Mouse (Mus musculus) midbrain, embryonic 10.5 days (tissue): ENCODE measurements around the gene St3gal3. TPM values are rescaled to one million over a fixed set of nuclear protein-coding genes. Genes with fewer than 3 reads are reported as not detected.

ENCODE experiments used
- DNase-seq: peaks from one replicate; pipeline ENCODE4 v3.0.0-alpha.2; 2017; ENCODE audit warnings: low spot score
- H3K27ac ChIP-seq: fragments of 300-500 bp; sonication (generic); replicated peaks from 2 replicates; pipeline ENCODE4 v1.5.1; 2016; ENCODE audit warnings: mild to moderate bottlenecking
- H3K27me3 ChIP-seq: fragments of 300-500 bp; sonication (generic); 2 replicates; pipeline ENCODE4 v1.6.1; 2016; ENCODE audit warnings: low read depth, mild to moderate bottlenecking; ENCODE audit not compliant: poor library complexity, severe bottlenecking
- H3K36me3 ChIP-seq: fragments of 300-500 bp; sonication (generic); 2 replicates; pipeline ENCODE4 v1.6.1; 2016; ENCODE audit warnings: mild to moderate bottlenecking, moderate library complexity
- H3K4me1 ChIP-seq: fragments of 300-500 bp; sonication (generic); 2 replicates; pipeline ENCODE4 v1.6.1; 2016
- H3K4me3 ChIP-seq: fragments of 300-500 bp; sonication (generic); 2 replicates; pipeline ENCODE4 v1.5.1; 2016; ENCODE audit warnings: mild to moderate bottlenecking, moderate library complexity
- H3K9me3 ChIP-seq: fragments of 300-500 bp; sonication (generic); replicated peaks from 2 replicates; pipeline ENCODE4 v1.6.1; 2016; ENCODE audit warnings: mild to moderate bottlenecking
- WGBS: fragments of 180-500 bp; shearing (Covaris S2); methylation state at CpG from one replicate; pipeline ENCODE4 v1.1.7; 2016; 5-methylcytosine and 5-hydroxymethylcytosine counted together
- polyA plus RNA-seq: library from polyadenylated mRNA; unstranded; fragments of >200 nt; fragmentation: Nextera tagmentation; extraction: Ambion mirVana; gene quantifications from 2 replicates; pipeline ENCODE4 v1.2.1, GENCODE M21; 2016

Gene St3gal3
- polyA plus RNA-seq, 1 experiment from 2014 or later: 7.3 TPM

DNA sequence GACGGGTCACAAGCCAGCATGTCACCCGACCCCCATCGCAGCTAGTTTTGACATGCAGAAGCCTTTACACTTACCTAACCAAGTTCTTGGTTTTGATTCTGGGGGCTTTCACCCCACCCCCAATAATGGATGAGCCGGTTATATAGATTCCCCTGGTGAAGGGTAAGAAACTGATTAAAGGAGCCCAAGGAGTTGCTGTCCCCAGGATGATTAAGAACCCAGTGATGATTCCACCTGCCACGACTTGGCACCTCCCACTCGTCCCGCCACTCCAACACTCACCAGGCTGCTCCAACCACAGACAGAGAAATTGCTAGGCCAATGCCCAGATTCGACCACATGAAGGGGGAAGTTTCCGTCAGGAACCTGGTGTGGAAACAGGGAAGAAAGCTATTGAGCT is 248.7 kb downstream of the St3gal3 start:
- 0 out of 2 replicates have a peak, but pooled peaks cover 8% of the 10 kb centered on the region for H3K27me3 ChIP-seq
- peaks cover 64% of the 10 kb centered on the region for H3K4me1 ChIP-seq
- no peak for DNase-seq
- no peaks in the 10 kb centered on the region for H3K9me3 ChIP-seq
- H3K27ac ChIP-seq: no peak overlapping the region
- peaks cover 46% of the 10 kb centered on the region for H3K36me3 ChIP-seq
- H3K4me3 ChIP-seq: peak overlapping the region; percentile 95
- WGBS: 87% methylated on average over 9 of the region's 9 CpGs

DNA sequence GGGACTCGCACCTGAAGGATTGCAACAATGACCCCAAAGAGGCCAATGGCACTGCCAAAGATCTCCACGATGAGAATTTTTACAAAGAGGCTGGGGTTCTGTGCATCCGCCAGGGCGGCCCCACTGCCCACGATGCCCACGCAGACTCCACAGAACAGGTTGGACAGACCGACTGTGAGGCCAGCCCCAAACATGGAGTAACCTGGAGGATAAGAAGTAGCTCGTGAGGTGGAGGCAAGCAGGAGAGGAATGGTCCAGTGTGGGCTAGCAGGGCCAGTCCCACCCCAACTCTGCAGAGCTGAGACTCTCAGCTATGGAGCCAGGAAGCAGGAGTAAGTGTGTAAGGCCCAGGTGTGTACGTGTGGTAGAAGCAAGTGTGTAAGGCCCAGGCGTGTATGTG is 249.6 kb downstream of the St3gal3 start:
- 0 out of 2 replicates have a peak overlapping the region, but pooled peaks have one; percentile 95 for H3K4me3 ChIP-seq
- peaks cover 65% of the 10 kb centered on the region for H3K4me1 ChIP-seq
- 94% methylated on average over 10 of the region's 10 CpGs for WGBS
- 0 out of 2 replicates have a peak, but pooled peaks cover 8% of the 10 kb centered on the region for H3K27me3 ChIP-seq
- H3K9me3 ChIP-seq: no peaks in the 10 kb centered on the region
- no peak for DNase-seq
- H3K36me3 ChIP-seq: peaks cover 49% of the 10 kb centered on the region
- no peak overlapping the region for H3K27ac ChIP-seq

DNA sequence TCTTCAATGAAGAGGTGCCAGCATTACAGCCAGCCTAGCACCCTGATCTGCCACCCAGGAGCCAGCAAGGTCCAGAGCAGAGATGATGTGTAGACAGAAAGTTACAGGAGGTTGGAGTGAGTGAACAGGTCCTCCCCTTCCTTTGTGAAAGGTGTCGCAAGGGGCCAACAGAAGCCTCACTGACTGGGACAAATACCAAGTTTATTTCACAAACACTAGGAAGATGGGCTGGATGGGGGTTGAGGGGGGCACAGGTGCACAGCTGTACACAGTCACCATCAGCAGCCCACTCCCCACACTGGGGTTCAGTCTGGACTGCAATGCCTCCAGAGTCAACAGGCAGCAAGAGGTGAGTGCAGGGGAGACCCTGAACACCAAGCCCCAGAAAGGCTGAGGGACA is 250.6 kb downstream of the St3gal3 start:
- Histone ChIP-seq H3K27ac (no peak overlapping the region), H3K36me3 (peaks cover 49% of the 10 kb centered on the region)
- WGBS: 100% methylated on average over 1 of the region's 1 CpGs

DNA sequence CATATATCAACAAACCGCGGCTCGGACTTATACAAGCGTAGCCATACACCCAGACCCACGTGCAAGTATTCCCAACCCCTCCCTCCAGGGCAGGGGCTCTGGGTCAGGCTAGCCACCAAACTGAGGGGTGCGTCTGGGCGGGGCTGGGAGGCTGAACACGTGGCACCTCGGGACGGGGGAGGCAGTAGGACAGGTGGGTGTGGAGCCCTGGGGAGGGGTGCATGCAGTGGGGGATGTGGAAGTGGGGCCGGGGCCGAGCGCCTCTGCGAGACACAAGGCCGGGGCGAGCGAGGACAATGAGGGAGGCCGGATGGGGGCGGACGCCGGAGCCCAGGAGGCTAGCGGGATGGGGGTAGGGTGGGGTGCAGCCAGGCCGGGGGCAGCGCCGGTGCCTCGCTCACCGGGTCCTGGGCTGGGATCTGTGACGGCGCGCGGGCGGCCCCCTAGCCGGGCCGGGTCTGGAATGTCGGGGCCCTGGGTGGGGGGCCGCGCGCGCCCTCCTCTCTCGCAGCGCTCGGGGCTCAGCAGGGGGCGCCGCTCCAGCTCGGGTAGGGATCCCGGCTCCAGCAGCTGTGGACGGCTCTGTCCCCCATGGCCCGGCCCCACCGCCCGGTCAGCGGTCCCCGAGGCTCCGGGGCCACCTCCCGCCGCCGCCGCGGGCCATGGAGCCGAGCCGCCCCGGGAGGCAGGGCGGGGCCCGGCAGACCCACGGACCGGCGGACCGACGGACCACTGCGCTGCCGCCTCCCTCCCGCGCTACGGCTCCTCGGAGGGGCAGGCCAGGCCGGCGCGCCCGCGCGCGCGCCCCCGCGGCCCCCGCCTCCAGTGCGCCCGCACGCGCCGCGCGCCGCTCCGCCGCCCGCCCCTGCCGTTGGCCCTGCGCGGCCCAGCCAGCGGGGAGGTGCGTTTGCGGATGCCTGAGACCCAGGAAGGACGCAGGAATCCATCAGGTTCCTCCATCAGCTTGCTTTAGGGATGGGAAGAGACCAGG is 251.7 kb downstream of the St3gal3 start, which contains the start of gene B4galt2:
TSS of gene B4galt2 (minus strand) at position 787 of the 991 bp plus-strand sequence.
- WGBS: under 1% methylated on average over 91 of the region's 103 CpGs
- Histone ChIP-seq H3K4me3 (peak within 1 kb of the TSS; percentile 90), H3K27ac (peak within 1 kb of the TSS; percentile 96), H3K36me3 (peaks cover 58% of the 10 kb centered on the region), H3K4me1 (peaks cover 77% of the 10 kb centered on the region), H3K27me3 (0 out of 2 replicates have a peak, but pooled peaks cover 8% of the 10 kb centered on the region), H3K9me3 (no peaks in the 10 kb centered on the region)
- peak; percentile 72 for DNase-seq

More for the DNA sequence above, 250.6 kb downstream of the St3gal3 start:
- peaks cover 71% of the 10 kb centered on the region for H3K4me1 ChIP-seq
- 0 out of 2 replicates have a peak, but pooled peaks cover 8% of the 10 kb centered on the region for H3K27me3 ChIP-seq
- no peaks in the 10 kb centered on the region for H3K9me3 ChIP-seq
- peak overlapping the region; percentile 90 for H3K4me3 ChIP-seq
- no peak for DNase-seq

Other genes starting within 250 kb of the St3gal3 start
- gene Atp6v0b, start 247.6 kb downstream of the St3gal3 start, polyA plus RNA-seq: 193 and 213 TPM in 2 replicates
- gene Dph2, start 242.9 kb downstream of the St3gal3 start, polyA plus RNA-seq: 27.9 and 30.9 TPM in 2 replicates
- 66.5 and 80.5 TPM in 2 replicates for gene Ipo13, start 219.9 kb downstream of the St3gal3 start, polyA plus RNA-seq
- gene Artn, start 205.2 kb downstream of the St3gal3 start, polyA plus RNA-seq: 0.51 and 0.81 TPM in 2 replicates
- 26.3 and 38.4 TPM in 2 replicates for gene Kdm4a, start 45.1 kb upstream of the St3gal3 start, polyA plus RNA-seq
- gene Ptprf, start 156.5 kb upstream of the St3gal3 start, polyA plus RNA-seq: 94.4 and 103 TPM in 2 replicates